Mouse (Mus musculus): ENCODE data around the gene Tbc1d12.
"Not testable (repeated sequence)": the region's sequence is repeated elsewhere in the genome, so short reads cannot be mapped to it uniquely, and the experiment has no call there.

Gene Tbc1d12

DNA sequence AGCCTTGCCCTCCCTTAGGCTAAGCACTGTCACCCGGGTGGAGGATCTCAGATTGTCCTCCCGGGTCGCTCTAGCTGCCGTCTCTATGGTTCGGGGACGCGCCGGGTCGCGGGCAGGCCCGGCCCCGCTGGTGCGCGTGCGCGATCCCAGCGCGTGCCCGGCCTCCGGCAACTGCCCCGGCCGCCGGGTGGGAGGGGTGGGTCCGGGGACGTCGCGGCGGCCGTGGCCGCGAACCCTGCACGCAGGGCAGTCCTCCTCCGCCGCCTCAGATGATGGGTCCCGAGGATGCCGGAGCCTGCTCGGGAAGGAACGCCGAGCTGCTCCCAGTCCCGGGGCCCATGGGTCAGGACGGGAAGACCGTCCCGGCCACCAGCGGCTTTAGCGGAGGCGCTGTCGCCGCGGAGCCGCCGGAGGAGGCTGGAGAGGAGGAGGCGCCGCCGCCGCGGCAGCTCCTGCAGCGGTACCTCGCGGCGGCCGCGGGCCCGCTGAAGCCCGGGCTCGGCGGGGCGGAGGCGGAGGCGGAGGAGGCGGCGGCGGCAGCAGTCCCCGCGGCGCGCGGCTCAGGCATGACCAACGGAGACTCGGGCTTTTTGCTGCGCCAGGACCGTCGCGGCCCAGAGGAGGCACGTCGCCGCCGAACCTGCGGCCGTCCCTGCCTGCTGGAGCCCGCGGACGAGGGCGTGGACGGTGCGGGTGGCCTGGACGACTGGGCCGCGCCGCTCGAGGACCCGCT, at the start of gene Tbc1d12:
Tbc1d12 (plus strand) TSS at position 142 of the 733 bp plus-strand sequence.
- DNase-seq (ENCODE audit: low spot score in 2 of 2): peak; percentile 94 to 97

DNA sequence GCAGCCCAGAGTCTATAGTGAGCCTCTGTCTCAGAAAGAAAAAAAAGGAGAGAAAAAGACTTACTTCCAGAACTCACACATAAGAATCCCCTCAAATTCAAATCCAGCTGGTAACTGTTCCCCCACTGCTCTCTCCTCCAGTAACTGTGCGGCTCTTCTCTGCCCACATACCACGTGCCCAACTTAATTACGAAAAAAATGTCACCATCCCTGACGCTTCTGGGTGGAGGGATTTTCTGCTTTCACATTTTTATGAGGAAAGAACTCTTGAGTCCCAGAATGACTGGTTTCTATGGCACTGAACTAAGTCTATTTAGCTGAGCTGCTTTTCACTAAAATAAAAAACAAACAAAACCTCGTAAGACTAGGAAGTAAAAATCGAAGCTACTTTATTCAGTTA, 48.6 kb upstream of the Tbc1d12 start:
- no peak for DNase-seq (ENCODE audit: low spot score in 2 of 2)

DNA sequence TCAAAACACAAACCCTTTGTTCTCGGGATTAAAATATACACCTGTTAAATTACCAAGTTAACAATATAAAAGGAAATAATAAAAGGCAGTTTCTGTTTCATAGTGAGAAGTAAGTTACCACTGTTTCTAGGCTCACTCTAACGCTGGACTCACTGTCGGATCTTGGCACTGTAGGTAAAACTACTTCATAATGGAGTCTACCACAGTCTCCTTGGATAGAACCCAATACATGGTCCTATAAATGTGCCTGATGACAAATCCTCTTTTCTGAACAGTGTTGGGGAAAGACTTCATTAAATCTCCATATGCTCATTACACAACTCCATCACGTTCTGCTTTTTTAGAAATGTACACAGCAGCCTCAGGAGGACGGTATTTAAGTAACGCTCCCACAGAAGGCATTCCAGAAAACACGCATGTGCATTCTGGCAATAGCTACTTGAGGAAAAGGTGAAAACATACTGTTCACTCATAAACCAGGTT, 42.8 kb upstream of the Tbc1d12 start:
- no peak for DNase-seq (ENCODE audit: low spot score in 2 of 2)

DNA sequence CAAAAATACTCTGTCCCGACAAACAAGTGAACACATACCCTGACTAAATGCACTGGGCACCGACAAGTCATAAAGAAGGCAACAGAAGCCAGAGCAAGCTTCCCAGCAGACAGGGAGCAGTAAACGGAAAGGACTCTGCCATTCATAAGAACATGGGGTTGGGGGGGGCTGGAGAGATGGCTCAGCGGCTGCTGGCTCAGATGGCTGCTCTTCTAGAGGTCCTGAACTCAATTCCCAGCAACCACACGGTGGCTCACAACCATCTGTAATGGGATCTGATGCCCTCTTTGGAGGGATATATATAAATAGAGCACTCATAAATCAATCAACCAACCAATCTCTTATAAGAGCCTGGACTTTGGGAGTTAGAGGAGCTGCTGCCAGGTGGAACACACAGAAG, 39.8 kb upstream of the Tbc1d12 start:
- no peak for DNase-seq (ENCODE audit: low spot score in 2 of 2)

DNA sequence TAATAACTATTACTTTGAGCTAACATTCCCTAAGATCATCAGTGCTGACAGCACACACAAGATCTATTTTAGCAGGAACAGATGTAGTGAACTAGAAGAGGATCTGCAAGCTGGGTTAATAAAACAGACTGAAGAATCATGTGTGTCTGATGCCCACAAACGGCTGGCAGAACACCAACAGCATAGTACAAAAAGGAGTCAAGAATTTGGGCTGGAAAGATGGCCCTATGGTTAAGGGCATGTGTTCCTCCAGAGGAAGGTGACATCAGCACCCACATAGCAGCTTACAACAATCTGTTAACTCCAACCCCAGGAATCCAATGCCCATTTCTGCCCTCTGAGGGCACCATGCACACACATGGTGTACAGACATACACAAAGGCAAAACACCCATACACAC, 38.1 kb upstream of the Tbc1d12 start:
- DNase-seq (ENCODE audit: low spot score in 2 of 2): no peak

DNA sequence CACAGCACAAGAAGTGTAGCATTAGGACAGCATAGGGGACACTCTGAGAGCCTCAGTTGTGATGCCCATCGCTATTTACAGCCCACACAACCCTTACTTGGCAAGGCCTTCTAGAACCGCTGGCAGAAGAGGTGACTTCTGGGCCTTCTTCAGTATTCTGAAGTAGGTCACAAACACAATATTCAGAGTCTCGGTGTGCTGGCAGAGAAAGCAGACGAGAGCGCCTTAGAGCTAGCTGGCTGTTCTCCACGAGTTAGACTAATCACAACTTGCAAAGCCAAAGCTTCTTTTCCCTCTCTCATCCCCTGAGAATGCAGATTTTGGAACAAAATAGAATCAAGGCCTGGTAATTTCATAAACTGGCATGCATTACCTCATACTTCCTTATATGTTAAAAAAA, 37.6 kb upstream of the Tbc1d12 start:
- DNase-seq (ENCODE audit: low spot score in 2 of 2): no peak

DNA sequence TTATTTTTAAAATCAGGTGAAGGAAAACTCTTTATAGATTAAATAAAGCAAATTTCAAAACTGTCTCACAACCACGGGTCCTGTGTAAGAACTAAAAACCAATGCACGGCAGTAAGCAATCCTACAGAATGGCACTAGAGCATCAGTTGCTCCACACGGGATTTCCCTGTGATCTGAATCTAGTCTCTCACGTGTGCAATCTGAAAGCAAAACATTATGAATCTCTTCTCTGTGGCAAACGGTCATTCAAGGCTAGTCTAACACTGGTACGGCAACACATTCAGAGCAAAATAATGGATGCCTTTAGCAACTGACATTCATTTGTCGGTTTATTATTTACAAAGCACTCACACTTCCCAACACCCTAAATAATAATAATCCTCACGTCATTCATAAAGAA, 18.2 kb upstream of the Tbc1d12 start:
- no peak for DNase-seq (ENCODE audit: low spot score in 2 of 2)

DNA sequence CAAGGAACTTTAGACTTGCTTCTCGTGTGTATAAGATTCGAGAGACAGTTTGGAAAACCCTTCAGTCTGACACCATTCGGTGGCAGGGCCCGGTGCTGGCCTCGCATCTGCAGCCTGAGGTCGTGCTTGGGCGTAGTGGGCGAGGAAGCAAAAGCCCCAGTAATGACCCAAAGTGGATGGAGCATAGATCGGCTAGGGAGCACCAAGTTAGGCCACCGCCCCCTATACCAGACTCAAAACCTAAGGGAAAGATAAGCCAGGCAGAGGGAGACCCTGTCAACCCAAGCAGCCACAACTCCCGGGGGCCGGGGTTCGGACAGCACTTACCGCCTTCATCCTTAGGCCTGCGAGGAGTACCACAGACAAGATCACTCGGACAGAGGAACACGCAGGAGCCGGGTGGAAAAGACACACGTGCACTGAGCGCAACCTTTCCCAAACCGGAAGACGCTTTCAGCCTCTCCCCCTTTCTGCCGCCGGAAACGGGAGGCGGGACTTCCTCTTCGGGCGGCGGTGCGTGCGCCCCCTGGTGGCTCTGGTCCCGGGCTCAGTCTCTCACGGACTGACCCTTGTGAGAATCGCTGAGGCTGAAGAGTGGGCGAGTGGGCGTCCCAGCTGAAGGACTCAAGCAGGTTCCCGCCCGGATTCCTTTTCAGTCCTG, 17.5 kb upstream of the Tbc1d12 start, which contains the start of gene Noc3l:
Noc3l (minus strand) TSS at position 472 of the 661 bp plus-strand sequence.
- DNase-seq (ENCODE audit: low spot score in 2 of 2): peak; percentile 96 to 99

DNA sequence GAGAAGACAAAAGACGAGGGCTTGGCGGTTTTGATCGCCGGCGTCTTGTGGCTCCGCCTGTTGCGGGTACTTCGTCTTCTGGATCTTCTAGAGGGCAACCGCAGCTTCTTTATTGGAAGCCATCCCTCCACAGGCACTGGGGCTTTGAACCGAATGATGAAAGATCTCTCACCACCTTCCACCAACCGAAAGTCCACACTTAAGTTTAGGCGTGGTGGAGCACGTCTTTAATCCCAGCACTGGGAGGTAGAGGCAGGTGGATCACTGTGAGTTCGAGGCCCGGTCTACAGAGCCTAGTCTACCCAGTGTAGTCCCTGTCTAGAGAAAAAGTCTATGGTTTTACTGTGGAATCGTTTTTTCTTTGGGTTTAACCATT, 17.0 kb upstream of the Tbc1d12 start:
- DNase-seq (ENCODE audit: low spot score in 2 of 2): no peak

DNA sequence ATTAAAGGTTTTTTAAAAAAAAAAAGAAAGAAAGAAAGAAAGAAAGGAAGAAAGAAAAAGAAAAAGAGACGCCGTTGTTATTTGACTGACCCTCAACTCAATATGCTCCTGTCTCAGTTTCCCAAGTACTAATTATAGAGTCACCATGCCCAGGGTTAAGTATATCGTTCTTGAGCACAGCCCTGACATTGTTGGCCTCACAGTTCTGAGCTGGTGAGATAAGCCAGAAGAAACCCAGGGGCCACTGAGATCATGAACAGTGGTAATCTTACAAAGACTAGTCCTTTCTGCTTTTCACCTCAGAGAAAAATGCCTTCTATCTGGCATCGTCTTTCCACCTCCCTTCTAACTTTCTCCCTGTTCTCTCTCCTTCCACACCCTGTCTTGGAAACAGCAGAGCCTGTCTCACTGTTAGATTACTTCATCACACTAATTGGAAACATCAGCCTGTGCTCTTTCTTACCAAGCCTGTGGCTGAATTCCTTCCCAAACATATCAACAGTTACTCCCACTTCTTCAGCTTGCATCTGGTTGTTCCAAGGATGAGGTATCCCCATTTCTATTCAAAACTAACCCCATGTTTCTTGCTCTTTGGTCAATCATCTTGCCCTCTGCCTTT, 16.1 kb upstream of the Tbc1d12 start:
- peak in 1 of 2 experiments; percentile 53 for DNase-seq (ENCODE audit: low spot score in 2 of 2)

DNA sequence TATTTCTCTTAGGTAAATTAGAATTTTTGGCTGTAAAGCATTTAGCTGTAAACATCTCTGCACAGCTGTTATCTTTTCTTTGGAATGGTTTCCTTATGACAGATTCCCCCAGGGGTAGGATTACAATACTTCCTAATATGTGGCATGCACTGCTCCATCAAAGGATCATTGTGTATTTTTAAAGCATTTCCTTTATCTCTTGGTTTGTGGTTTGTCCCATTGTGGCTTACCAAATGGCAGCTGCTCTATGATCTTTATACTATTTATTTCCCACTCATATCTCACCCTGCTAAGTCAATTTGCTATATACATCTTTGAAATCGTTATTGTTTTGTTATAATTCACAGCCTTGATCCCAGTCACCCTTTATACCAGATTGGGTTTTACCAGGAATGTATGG, 3.2 kb upstream of the Tbc1d12 start:
- no peak for DNase-seq (ENCODE audit: low spot score in 2 of 2)

DNA sequence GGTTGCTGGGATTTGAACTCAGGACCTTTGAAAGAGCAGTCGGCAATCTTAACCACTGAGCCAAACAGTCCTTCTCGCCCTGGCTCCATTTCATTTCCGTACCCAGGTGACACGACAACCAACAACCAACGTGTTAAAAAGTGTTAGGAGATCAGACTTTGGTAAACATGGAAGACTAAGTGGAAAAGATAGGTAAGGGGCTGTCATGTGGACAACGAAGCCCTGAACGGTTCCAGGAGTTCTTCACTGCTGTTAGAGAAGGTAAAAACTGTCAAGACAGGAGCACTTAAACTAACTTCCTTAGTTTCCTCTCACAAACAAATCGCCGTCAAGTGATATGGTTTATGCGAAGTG, 318 bp upstream of the Tbc1d12 start:
- DNase-seq (ENCODE audit: low spot score in 2 of 2): no peak

DNA sequence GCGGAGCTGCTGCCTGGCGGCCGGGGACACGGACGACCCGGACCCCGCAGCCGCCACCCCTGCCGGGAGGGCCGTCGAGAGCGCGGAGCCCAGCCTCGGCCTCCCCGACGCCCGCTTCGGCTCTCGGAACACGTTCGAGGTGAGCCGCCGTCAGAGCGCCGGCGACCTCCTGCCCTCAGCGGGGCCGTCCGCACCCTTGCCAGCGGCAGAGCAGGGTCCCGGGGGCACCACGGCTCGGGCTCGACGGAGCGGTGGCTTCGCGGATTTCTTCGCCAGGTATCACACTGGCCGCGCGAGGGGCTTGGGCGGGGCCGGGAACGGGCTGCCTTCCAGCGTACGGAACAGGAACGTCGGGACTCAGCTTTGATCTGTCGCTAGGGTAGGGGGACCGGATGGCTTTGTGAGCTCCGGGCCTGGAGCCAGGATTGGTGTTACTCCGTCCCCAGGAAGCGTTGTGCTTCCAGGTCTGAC, 827 bp downstream of the Tbc1d12 start:
- DNase-seq (ENCODE audit: low spot score in 2 of 2): peak; percentile 41 to 84

DNA sequence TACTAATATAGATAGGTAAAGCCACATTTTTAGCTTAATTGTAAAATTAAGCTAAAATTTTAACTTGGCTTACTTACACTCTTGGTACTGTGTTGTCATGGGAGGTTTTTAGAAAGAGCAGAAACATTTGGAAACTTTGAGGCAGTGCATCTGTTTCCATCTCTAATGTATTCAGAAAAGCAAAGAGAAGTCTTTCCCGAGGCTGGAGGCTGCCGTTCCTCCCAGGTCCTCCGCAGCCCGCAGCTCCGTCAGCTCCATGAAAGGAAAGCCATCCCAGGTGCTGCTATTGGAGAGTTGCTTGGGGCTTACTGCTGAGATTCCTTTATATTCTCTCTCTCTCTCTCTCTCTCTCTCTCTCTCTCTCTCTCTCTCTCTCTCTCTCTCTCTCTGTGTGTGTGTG, 8.4 kb downstream of the Tbc1d12 start:
- DNase-seq (ENCODE audit: low spot score in 2 of 2): no peak

DNA sequence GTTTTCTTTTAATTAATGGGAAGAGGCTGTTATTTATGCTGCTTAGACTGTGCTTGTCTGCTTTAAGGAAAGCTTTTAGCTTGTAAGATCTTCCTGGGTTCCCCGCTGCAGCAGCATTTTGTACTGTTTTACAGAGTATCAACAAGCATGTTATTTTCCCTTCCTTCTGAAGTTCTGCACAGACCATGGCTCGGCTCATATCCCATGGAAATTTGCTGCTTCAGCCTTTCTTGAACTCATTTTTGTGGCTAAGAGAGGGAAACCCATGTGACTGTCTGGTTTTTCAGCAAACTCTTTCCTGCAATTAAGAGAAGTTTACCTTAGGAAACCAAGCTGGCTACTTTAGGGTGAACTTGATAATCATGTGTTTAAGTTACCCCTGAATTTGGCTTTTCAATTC, 10.0 kb downstream of the Tbc1d12 start:
- DNase-seq (ENCODE audit: low spot score in 2 of 2): no peak

DNA sequence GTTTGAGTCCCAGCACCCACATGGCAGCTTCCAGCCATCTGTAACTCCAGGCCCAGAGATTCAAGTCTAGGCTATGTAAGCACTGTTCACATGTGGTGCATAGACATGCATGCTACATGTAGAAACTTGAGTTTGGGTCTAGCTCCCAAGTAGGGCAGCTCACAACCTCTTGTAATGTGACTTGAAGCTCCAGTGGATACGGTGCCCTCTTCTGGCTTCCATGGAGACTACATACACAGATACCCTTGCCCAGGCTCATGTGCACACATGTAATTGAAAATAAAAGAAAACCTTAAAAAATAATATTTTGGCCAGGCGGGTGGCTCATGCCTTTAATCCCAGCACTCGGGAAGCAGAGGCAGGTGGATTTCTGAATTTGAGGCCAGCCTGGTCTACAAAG, 21.8 kb downstream of the Tbc1d12 start:
- no peak for DNase-seq (ENCODE audit: low spot score in 2 of 2)

DNA sequence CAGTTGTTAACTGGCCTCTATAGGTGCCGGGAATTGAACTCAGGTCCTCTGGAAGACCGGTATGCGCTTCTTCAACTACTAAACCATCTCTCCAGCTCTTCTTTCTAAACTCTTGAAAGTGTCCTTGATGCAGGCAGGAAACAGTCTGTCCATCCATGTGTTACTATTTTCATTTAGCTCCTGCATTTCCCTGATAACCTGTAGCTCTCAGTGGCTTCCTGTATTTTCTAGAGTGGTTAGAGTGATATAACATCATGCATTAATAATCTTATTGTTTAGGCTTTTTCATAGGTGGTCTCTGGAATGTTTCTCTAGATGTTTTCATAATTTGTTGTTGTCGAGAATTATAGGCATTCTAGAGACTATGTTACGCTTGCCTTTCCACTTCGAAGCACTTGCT, 26.1 kb downstream of the Tbc1d12 start:
- no peak for DNase-seq (ENCODE audit: low spot score in 2 of 2)

DNA sequence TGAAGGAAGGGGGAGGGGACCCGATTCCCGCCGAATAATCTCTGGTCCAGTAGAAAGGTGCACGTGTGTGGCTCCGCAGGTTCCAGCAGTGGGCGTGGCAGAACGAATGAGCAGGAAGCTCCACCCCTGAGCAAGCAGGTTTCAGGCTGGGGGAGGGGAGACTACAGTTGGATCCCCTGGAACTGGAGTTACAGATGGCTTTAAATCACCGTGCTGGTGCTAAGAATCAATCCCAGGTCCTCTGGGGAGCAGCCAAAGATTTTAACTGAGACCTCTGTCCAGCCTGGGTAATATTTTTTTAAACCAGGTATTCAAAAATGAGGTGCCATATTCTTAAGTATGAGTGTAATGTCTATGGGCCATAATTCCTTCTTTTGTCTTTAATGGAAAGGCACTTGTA, 38.4 kb downstream of the Tbc1d12 start:
- not testable (repeated sequence) for DNase-seq (ENCODE audit: low spot score in 2 of 2)

DNA sequence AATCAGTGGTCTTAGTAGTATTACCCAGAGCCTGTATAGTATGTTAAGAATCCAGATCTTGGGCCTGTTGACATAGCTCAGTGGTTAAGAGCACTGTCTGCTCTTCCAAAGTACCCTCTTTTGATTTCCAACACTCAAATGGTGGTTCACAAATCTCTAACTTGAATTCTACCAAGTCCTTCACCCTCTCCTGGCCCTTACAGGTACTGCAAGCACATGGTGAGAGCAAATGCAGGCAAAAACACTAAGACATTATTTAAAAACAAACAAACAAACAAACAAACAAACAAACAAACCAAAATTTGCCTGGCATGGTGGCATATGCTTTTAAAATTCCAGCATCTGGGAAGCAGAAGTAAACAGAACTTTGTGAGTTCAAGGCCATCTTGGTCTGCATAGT, 43.9 kb downstream of the Tbc1d12 start:
- DNase-seq (ENCODE audit: low spot score in 2 of 2): no peak

DNA sequence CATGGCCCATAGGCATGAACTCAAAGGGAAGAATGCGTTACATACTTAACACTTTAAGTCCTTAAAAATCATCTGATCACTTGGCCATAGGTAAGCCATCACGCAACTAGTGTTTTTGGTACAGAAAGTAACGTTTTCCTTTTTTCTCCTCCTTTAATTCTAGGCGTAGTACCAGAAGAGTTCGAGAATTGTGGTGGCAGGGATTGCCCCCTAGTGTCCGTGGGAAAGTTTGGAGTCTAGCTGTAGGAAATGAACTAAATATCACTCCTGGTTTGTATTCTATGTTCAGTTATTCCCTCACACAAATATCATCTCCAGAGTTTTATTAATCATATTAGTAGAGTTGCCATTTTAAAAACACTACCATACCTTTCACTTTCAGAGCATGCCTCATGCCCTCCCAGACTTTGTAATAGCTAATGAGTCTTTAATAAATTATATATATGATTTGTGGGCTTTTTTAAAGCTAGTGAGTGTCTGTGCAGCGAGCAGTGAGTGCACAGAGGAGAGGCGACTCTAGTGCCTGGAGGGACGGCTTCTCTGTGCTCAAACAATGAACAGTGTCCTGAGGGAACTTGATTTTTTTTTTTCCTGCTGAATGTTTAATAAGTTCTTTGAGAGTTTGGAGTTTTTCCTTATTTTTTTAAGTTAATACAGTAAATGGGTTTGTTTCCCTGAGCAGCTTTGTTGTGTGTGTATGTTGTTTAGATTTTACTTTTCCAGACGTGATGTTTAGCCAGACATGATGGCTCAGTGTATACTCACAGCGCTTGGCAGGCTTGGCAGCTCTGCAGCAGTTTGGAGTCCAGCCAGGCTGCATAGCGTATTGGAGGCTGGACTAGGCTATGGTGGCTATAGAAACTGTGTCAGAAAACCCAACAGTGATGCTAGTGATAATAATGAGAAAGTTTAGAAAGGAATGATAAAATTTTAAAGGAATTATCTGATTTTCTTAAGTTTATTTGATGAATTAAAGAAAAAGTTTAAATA, 65.1 kb downstream of the Tbc1d12 start:
- no peak for DNase-seq (ENCODE audit: low spot score in 2 of 2)

DNA sequence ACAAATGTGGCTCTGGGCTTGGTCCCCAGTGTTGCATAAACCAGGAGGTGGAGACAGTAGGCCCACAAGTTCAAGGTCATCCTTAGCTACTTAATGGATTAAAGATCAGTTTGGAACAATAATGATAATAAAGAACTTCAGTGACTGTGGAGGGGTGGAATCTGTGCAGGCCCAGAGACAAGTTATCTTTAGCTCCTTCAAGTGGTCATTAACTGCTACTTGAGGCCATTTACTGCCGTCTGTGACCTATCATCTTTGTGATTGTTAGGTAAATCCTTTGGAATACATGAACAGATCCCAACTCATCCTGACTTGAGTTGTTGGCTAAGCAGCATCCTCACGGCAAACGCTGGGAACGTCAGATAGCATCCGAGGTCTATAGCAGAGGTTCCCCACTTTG, 66.1 kb downstream of the Tbc1d12 start:
- no peak for DNase-seq (ENCODE audit: low spot score in 2 of 2)

DNA sequence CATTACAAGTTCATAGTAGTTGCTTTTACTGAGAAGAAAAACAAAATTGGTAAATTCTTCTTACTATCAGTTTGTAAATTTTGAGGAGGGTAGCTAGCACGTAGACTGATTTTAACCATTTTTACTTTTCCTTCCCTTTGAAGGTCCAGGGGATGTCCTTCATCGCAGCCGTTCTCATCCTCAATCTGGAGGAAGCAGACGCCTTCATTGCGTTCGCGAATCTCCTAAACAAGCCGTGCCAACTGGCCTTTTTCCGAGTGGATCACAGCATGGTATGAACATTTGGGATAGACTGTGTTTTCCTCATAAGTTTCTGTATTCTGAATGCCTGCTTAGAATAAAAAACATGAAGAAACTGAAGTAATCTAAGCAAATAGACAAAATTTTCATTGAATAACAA, 77.4 kb downstream of the Tbc1d12 start:
- DNase-seq (ENCODE audit: low spot score in 2 of 2): no peak

All from spleen, postnatal 4 days (tissue).